ENCODE assay signal across 9 mouse cellular contexts in genomic region chr2:84775241-84775640, GRCm38 (mm10). TPM values are rescaled to one million over a fixed set of nuclear protein-coding genes. Genes with fewer than 3 reads are reported as not detected.
DNase-seq lines count a peak whose midpoint lies in the region; ATAC-seq and TF ChIP-seq lines count a peak whose summit lies in the region.
"Had no signal": no experiment of that assay in that cellular context is flagged by ENCODE, and none has a peak within 500 bp of the region (broad histone marks: within the 10 kb centered on the region; RNA-seq: fewer than 3 reads in every experiment).

Gene Serping1 (minus strand): TSS chr2:84775444.

- 44% methylated on average over 9 of the region's 9 CpGs for WGBS in lung, adult 2 months
- WGBS in embryonic facial prominence, embryonic 12.5 days = 64% methylated on average over 9 of the region's 9 CpGs
- WGBS in heart, embryonic 14.5 days = 72% methylated on average over 9 of the region's 9 CpGs
- WGBS in limb, embryonic 15.5 days = 61% methylated on average over 9 of the region's 9 CpGs
- 42% methylated on average over 9 of the region's 9 CpGs for WGBS in stomach, embryonic 15.5 days

- peak within 1 kb of the TSS; percentile 69 for H3K4me3 ChIP-seq in lung, adult 2 months (replicated peaks; ENCODE audit: extremely low read depth, low read depth, low read length)
- H3K4me3 ChIP-seq in embryonic facial prominence, embryonic 12.5 days = peak within 1 kb of the TSS; percentile 30
- peak within 1 kb of the TSS; percentile 31 to 40 for H3K4me3 ChIP-seq in heart, embryonic 14.5 days (ENCODE audit: control insufficient read depth in 1 of 2, insufficient read depth in 1 of 2, low read depth in 1 of 2, low read length in 2 of 2)
- peak within 1 kb of the TSS; percentile 36 for H3K4me3 ChIP-seq in limb, embryonic 15.5 days
- H3K4me3 ChIP-seq in stomach, embryonic 15.5 days (replicated peaks) = peak within 1 kb of the TSS; percentile 31
- H3K4me3 ChIP-seq: myocyte had no signal

- TF ChIP-seq CTCF in lung, adult 2 months (IDR thresholded peaks at IDR 0.05; ENCODE audit: insufficient read depth, low read length) = no peak

- peak within 1 kb of the TSS; percentile 63 for H3K4me2 ChIP-seq in embryonic facial prominence, embryonic 12.5 days (replicated peaks)
- peak within 1 kb of the TSS; percentile 61 for H3K4me2 ChIP-seq in heart, embryonic 14.5 days (ENCODE audit: low read length)
- peak within 1 kb of the TSS; percentile 58 for H3K4me2 ChIP-seq in limb, embryonic 15.5 days
- peak within 1 kb of the TSS; percentile 50 for H3K4me2 ChIP-seq in stomach, embryonic 15.5 days

- peak; percentile 22; the same call in 1 of the 2 replicates for ATAC-seq in embryonic facial prominence, embryonic 12.5 days (ENCODE audit: insufficient number of reproducible peaks, insufficient read depth, low FRiP score, low TSS enrichment)
- no peak for ATAC-seq in heart, embryonic 14.5 days (ENCODE audit: insufficient number of reproducible peaks, insufficient read depth, low FRiP score, low read depth)
- ATAC-seq in limb, embryonic 15.5 days (ENCODE audit: insufficient number of reproducible peaks, low FRiP score, low TSS enrichment, low read depth) = no peak
- peak; percentile 59; the same call in 1 of the 2 replicates for ATAC-seq in stomach, embryonic 15.5 days (ENCODE audit: insufficient read depth, low FRiP score, low read depth)

- TF ChIP-seq POLR2A in lung, adult 2 months (IDR thresholded peaks at IDR 0.05; ENCODE audit: borderline replicate concordance, extremely low read depth, low read depth, low read length) = no peak

- no peaks in the 10 kb centered on the region for H3K4me1 ChIP-seq in lung, adult 2 months (ENCODE audit: control insufficient read depth, insufficient read depth, low read length)
- H3K4me1 ChIP-seq in embryonic facial prominence, embryonic 12.5 days = peaks cover 7% of the 10 kb centered on the region
- H3K4me1 ChIP-seq in heart, embryonic 14.5 days (ENCODE audit: control insufficient read depth in 2 of 2, insufficient read depth in 2 of 2, low read length in 2 of 2) = peaks cover 0 to 7% of the 10 kb centered on the region in 2 experiments; a peak in 2 of 4 replicates
- H3K4me1 ChIP-seq in limb, embryonic 15.5 days = peaks cover 14% of the 10 kb centered on the region
- H3K4me1 ChIP-seq in stomach, embryonic 15.5 days = peaks cover 6% of the 10 kb centered on the region; the same call in 1 of the 2 replicates

- H3K9ac ChIP-seq in embryonic facial prominence, embryonic 12.5 days = peak within 1 kb of the TSS; percentile 44; the same call in 1 of the 2 replicates
- peak within 1 kb of the TSS; percentile 65 for H3K9ac ChIP-seq in heart, embryonic 14.5 days (ENCODE audit: low read length)
- H3K9ac ChIP-seq in limb, embryonic 15.5 days = peak within 1 kb of the TSS; percentile 37
- H3K9ac ChIP-seq in stomach, embryonic 15.5 days = no peak within 1 kb of the TSS

- no peak for DNase-seq in lung, adult 2 months
- no peak for DNase-seq in lung, postnatal 36 days
- DNase-seq in urinary bladder, postnatal 36 days (ENCODE audit: low spot score in 2 of 2) = no peak
- DNase-seq in ovary, postnatal 10 days (ENCODE audit: low spot score) = no peak

- no peaks in the 10 kb centered on the region for H3K9me3 ChIP-seq in embryonic facial prominence, embryonic 12.5 days
- H3K9me3 ChIP-seq in heart, embryonic 14.5 days (ENCODE audit: control insufficient read depth, low read length) = no peaks in the 10 kb centered on the region
- no peaks in the 10 kb centered on the region for H3K9me3 ChIP-seq in limb, embryonic 15.5 days
- no peaks in the 10 kb centered on the region for H3K9me3 ChIP-seq in stomach, embryonic 15.5 days

- peak within 1 kb of the TSS; percentile 76 for H3K27ac ChIP-seq in embryonic facial prominence, embryonic 12.5 days
- peak within 1 kb of the TSS in 1 of 2 experiments; percentile 37; a peak in 1 of 4 replicates for H3K27ac ChIP-seq in heart, embryonic 14.5 days (replicated peaks in 1 of 2; ENCODE audit: control insufficient read depth in 1 of 2, insufficient read depth in 1 of 2, low read depth in 2 of 2, low read length in 2 of 2)
- H3K27ac ChIP-seq in limb, embryonic 15.5 days = peak within 1 kb of the TSS; percentile 33; the same call in 1 of the 2 replicates
- H3K27ac ChIP-seq in stomach, embryonic 15.5 days = peak within 1 kb of the TSS; percentile 76

- H3K27me3 ChIP-seq in embryonic facial prominence, embryonic 12.5 days = no peaks in the 10 kb centered on the region
- H3K27me3 ChIP-seq in heart, embryonic 14.5 days (ENCODE audit: control insufficient read depth, insufficient read depth, low read length) = no peaks in the 10 kb centered on the region
- no peaks in the 10 kb centered on the region for H3K27me3 ChIP-seq in limb, embryonic 15.5 days
- no peaks in the 10 kb centered on the region for H3K27me3 ChIP-seq in stomach, embryonic 15.5 days (replicated peaks)

- no peaks in the 10 kb centered on the region for H3K36me3 ChIP-seq in embryonic facial prominence, embryonic 12.5 days
- H3K36me3 ChIP-seq in heart, embryonic 14.5 days (ENCODE audit: control insufficient read depth, insufficient read depth, low read length) = no peaks in the 10 kb centered on the region
- no peaks in the 10 kb centered on the region for H3K36me3 ChIP-seq in limb, embryonic 15.5 days
- H3K36me3 ChIP-seq in stomach, embryonic 15.5 days = no peaks in the 10 kb centered on the region

RNA-seq across cellular contexts. Expression of gene Serping1, which starts in this region (rescaled TPM):
- polyA plus RNA-seq in lung, adult 2 months (2012; rRNA removed) = 822 and 853 TPM in 2 replicates
- polyA plus RNA-seq in embryonic facial prominence, embryonic 12.5 days (2016; fragmentation: Nextera tagmentation; extraction: Ambion mirVana) = 24.7 and 24.9 TPM in 2 replicates
- polyA plus RNA-seq in heart, embryonic 14.5 days (2014; fragmentation: Nextera tagmentation; extraction: Ambion mirVana) = 37.9 and 46.6 TPM in 2 replicates
- 47.0 and 55.8 TPM in 2 replicates for polyA plus RNA-seq in limb, embryonic 15.5 days (2015; fragmentation: Nextera tagmentation; extraction: Ambion mirVana)
- polyA plus RNA-seq in stomach, embryonic 15.5 days (2015; fragmentation: Nextera tagmentation; extraction: Ambion mirVana) = 76.0 and 79.6 TPM in 2 replicates

Comparison
In these comparisons a context has a peak if more than half of its experiments do, and no peak if none do; other contexts are left out.
1. RNA of gene Serping1 (polyA plus RNA-seq): 822 to 853 TPM in lung, adult 2 months; 76.0 to 79.6 TPM in stomach, embryonic 15.5 days, 47.0 to 55.8 TPM in limb, embryonic 15.5 days, 37.9 to 46.6 TPM in heart, embryonic 14.5 days and 24.7 to 24.9 TPM in embryonic facial prominence, embryonic 12.5 days; every median in the first group is over 10 times any median in the second.
2. ATAC-seq: peak in embryonic facial prominence, embryonic 12.5 days (single experiment) and stomach, embryonic 15.5 days (single experiment); none in heart, embryonic 14.5 days (single experiment) and limb, embryonic 15.5 days (single experiment).
3. Peak in every context shown above with its lines, with median percentiles within 50 percentile points of each other: H3K4me3 ChIP-seq and H3K4me2 ChIP-seq.